Mouse (Mus musculus) naive thymus-derived CD4-positive, alpha-beta T cell, adult 2 months (primary cell): ENCODE measurements around the gene Rab3c.
A peak's percentile ranks its signal among the peaks of the same experiment; 100 is the strongest.

Source experiments
- DNase-seq: peaks from one replicate; pipeline ENCODE4 v3.0.0-alpha.2; 2011; ENCODE audit warnings: low read depth

Gene Rab3c

GRCm38 (mm10) chr13:110093720-110094685 is 186.8 kb downstream of the Rab3c start:
- no peak for DNase-seq

DNA sequence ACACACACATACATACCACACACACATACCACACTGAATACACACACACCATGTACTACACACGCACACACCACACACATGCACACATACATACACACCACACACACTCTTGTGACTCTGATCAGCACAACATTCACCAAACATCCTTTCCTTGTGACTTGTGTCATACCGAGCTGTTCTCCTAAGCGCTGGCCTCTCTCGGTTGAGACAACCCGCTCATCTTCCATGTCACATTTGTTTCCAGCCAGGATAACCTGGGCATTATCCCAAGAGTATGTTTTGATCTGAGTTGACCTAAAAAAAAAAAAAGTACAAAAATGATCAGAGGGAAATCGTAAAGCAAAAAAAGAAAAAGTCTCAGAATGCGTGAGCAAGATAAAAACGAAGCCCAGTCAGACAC is 196.8 kb downstream of the Rab3c start:
- DNase-seq = no peak

DNA sequence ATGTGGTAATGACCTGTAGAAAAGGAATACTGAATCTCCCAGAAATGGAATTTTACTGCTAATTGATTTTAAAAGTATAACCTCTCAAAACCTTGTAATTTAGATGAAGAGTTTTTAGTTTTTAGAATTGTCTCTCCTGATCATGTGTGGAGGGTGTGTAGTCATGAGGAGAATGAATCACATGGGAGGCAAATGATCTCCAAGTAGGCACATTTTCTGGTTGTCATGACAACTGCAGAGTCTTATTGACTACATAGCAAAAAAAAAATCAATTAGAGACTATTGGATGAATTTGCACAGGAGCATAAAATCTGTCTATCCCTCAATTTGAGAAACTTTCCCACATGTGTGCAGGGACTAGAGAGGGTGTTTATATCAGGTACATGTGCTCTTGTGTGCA is 199.6 kb downstream of the Rab3c start:
- no peak for DNase-seq

GRCm38 (mm10) chr13:110075587-110075986 is 205.2 kb downstream of the Rab3c start:
- DNase-seq = no peak

DNA sequence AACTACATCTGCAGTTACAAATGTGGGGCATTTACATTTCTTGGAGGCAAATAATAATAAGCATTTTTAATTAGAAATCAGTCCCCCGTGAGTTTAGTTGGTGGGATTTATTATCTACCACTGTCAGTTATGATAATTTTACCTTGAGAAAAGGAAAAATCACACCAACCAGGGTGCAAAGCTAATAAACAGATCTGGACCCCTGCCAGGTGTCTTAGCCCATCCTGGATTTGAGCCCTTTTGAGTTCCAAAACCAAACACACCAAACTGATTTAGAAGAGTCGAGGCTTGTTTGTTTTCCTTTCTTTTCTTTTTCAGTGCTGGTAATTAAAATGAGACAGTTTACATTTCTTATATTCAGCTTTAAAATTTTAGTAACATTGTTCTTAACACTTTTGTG is 206.6 kb downstream of the Rab3c start:
- DNase-seq = no peak

DNA sequence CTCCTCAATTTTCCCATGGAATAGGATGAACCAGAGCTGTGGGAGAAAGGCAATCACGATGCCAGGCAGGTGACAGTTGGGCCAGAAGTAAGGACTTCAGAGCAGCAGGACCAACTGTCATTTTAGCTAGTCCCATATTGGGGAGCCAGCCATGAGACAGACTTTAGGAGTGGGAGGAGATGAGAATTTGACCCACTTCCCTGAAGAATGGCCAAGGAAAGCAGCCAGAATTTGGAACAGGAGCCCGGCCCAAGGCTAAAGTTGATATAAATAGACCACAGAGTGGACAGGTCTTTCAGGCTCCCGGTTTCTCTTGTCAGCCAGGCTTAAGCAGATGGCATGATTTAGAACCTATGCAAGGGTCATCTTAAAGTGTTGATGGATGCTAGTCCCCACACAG is 213.6 kb downstream of the Rab3c start:
- no peak for DNase-seq

- DNase-seq = no peak
These were observed 214.1 kb downstream of the Rab3c start for GRCm38 (mm10) chr13:110066674-110067073.

GRCm38 (mm10) chr13:110062835-110063411 is 217.9 kb downstream of the Rab3c start:
- DNase-seq = peak; percentile 68

DNA sequence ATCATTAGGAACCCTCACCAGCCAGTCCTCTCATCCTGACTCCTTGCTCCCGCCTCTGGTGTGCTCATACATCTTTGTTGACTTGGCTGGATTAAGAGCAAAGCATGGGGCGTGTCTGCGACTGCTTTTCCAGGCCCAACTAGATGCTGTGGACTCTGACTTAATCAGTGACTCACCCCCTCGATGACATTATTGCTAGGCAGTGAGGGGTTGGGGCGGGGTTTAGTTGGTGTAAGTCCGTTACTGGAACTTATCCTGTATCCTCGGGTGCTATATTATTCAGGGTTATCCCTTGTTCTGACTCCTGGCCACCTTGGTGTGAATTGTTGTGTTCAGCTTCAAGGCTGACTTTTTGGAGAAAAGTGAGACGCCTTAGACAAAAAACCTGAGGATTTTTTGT is 218.5 kb downstream of the Rab3c start:
- DNase-seq = no peak

GRCm38 (mm10) chr13:110054538-110054937 is 226.3 kb downstream of the Rab3c start:
- no peak for DNase-seq

DNA sequence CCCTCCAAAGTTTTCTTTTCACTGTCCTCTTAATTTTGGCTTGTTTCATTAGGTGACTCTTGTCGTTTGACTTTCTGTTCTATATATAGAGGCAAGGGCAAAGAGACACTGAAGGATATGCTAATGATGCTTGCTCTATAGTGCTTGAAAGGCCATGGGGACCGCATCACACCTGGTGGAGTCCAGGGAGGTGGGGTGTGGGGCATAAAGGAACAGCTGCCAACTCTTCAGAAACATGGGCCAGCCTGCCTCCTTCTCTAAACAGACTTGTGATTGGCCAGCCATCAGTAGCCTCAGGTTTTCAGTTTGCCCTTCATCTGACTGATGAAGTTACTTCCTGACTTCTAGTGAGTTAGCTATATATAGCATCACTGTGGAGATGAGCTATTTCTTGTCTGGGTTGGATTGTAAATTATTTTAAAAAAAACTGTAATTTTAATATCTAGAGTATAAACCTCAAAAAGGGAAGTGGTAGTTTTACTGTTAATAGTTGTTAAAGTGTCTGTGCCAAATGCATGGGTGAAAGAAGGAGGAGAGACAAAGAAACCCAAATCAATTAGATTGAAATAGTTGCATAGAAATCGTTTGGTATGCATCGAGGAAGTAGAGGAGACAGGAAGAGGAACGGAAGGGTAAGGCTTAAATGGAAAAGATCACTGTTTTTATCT is 231.9 kb downstream of the Rab3c start:
- DNase-seq = peak; percentile 32

- peak; percentile 45 for DNase-seq
These were observed 236.4 kb downstream of the Rab3c start for GRCm38 (mm10) chr13:110044418-110044817.

GRCm38 (mm10) chr13:110039779-110040498 is 240.9 kb downstream of the Rab3c start:
- DNase-seq = peak; percentile 65

DNA sequence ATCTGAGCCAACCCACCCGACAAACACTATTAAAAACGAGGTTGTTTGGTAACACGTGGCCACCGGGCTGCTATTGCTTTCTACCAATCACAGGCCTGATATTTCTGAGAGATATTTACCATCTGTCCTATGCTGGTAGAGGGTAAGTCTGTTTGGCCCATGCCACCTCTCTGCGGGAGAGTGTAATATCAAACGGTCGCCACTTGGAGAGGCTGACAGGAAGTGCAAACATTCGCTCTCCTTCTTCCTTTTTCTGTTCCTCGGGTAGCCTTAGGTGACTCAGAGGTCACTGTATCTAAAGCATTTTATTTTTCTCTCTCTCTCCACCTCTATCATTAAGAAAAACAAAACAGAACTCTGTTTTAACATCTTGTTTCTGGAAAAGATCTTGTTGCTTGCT is 241.6 kb downstream of the Rab3c start:
- DNase-seq = peak; percentile 29

DNA sequence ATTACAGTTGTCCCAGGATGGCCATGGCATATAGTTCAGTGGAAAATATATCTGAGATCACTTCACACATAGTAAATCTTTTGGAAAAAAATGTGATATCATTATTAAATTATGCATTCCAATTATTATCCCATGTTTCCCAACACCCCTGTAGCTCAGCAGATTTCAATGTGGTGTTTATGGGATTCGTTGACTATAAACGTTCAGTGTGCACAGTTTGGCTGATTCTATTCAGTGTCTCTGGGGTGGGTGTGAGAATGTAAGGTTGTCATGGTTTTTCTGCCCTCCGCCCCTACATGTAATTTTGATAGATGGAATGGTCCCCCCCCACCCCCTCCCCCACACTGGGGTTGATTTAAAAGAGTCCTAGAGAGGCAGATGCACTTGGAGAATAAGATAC is 242.3 kb downstream of the Rab3c start:
- DNase-seq = no peak

GRCm38 (mm10) chr13:110034885-110035284 is 245.9 kb downstream of the Rab3c start:
- no peak for DNase-seq

GRCm38 (mm10) chr13:110034041-110034440 is 246.8 kb downstream of the Rab3c start:
- no peak for DNase-seq

DNA sequence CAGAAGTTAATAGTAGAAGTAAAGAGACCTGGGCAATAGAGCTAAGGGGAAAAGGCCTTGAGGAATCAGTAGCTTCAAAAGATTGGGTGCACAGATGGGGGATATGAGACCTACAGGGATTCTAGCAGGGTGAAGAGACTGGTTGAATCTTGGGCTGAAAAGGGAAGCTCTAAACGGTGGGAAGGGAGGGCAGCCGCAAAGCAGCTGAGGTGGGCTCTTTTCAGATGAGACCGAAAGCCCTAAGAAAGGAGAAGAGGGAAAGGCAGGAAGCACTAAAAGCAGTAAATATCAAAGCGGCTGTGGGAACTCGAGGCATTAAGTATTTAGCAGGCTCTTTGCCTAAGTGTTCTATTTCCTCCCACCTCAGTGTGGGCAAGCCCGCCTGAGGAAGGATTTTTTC is 248.9 kb downstream of the Rab3c start:
- DNase-seq = no peak

DNA sequence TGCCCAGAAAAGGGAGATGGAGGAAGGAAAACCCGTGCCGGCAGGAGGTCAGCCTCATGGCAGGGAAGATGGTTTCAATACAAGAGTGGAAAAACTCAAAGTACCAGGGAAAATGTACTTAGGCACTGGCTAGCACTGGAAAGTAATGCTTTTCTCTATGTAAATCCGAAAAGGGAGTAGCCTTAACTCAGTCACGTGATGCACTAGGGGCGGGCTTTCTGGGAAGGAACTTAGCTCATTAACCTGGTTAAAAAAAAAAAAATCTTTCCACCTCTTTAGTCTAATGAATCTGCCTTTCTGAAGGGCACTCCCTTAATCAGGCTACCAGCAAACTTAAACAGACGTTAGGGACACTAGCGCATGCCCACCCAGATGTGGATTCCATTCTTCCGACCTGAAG is 249.7 kb downstream of the Rab3c start:
- no peak for DNase-seq

DNA sequence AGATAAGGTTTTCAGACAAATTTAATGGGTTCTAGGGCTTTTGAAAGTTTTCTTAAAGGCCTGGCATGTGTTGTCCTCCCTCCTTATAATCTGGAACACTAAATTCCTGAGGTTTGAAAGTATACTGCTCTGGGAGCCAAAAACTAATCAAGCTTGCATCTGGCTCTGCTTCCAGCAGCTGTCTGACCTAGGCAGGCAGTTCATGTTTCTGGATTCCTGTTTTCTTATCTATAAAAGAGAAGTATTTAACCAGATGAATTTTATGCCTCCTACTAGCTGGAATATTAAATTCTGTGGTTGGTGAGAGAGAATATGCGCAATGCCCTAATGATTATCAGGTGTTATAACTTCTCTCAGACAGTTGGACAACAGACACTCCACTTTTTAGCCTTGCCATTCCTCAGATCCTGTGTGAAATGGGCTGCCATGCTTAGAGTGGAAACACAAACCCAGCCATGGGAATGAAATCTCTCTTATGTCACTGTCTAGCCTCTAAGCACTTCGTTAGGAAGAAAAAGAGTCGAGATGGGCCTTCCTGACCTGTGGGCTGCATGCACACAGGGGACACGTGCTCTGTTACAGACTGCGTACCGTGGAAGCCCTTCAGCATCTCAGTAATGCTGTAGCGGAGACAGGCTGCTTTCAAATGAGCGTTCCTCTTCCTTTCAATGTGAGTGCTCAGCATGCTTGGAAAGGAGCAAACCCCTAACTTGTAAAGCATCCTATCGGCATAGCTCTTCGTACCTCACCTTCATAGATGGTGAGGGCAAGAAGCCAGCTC is 256.2 kb downstream of the Rab3c start:
- DNase-seq = no peak

DNA sequence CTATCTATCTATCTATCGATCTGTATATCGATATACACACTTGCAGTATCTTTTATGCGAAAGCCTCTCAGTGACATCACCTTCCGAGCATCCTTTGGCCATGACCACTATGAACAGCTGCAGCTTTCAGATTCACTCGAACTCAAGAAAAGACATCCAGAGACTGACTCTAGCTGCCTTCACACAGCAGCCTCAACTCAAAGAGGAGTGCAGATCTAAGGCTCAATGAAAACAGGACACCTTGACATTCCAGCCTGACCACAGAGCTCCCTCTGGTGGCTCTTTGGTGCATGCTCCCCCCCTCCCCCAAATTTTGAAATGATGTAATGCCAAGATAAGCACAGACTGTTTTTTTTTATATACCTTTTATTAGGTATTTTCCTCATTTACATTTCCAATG is 257.8 kb downstream of the Rab3c start:
- peak; percentile 70 for DNase-seq
